ENCODE assay signal across 11 mouse cellular contexts in the genomic region with DNA sequence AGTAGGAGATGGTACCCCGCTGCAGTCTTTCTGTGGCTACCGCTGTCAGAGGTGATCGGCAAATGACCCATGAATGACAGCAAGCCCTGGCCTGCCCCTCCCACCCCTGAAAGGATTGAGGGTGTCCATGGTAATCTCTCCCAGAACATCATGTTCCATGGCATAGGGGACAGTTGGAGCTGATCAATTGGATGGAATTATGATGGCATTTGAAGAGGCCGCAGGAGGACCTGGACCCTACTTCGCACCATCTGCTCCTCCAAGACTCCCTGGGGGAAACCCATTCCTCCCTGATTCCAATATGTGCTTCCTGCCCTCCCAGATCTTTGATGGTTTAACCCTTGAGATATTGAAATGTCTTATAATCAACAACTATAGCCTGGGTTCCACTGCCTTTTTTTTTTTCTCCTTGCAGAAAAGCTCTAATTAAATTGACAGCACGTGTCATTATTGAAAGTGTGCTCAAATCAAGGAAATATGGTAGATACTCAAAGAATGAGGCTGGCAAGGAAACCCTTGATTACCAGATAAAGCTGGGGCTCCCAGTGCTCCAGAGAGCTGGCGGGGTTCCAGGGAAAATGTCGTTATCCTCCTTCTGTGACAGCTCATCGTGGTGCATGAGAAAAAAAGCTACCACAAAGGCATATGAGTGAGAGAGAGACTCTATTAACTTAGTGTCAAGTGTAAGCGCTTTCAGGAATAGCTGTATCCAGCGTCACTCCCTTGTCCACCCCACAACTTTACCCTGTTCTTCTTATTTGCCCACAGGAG.
DNase-seq lines count a peak whose midpoint lies in the region; ATAC-seq lines count a peak whose summit lies in the region.
"Had no signal": no experiment of that assay in that cellular context is flagged by ENCODE, and none has a peak within 500 bp of the region (broad histone marks: within the 10 kb centered on the region; RNA-seq: fewer than 3 reads in every experiment).

No protein-coding gene starts in this region.

- DNase-seq in cerebellum, adult 9-10 months = peak; percentile 31
- no peak for DNase-seq in cerebellum, adult 8-10 months
- peak; percentile 43 to 61 for DNase-seq in layer of hippocampus, adult 18-20 months (ENCODE audit: low spot score in 2 of 2)
- DNase-seq in layer of hippocampus, adult 9-10 months (ENCODE audit: low spot score) = no peak
- peak; percentile 3 for DNase-seq in Muller cell, postnatal 12 days (ENCODE audit: inconsistent ontology term)
- peak; percentile 28 to 61 for DNase-seq in layer of hippocampus, postnatal 14 days (ENCODE audit: low spot score in 2 of 2)
- no peak for DNase-seq in lung, postnatal 36 days
- DNase-seq: B cell, adult 2 months; gastrocnemius, postnatal 14 days; lung, adult 2 months had no signal

- no peak for ATAC-seq in megakaryocyte progenitor cell, adult 5-6 weeks (replicated peaks; ENCODE audit: poor library complexity)

Comparison
In these comparisons a context has a peak if more than half of its experiments do, and no peak if none do; other contexts are left out.
1. DNase-seq: peak in cerebellum, adult 9-10 months (single experiment), layer of hippocampus, adult 18-20 months (2 of 2), Muller cell, postnatal 12 days (single experiment) and layer of hippocampus, postnatal 14 days (2 of 2); none in cerebellum, adult 8-10 months (single experiment), layer of hippocampus, adult 9-10 months (single experiment) and lung, postnatal 36 days (single experiment).